Mouse (Mus musculus): ENCODE measurements around the gene Hesx1. TPM values are rescaled to one million over a fixed set of nuclear protein-coding genes. Genes with fewer than 3 reads are reported as not detected.
"Not testable (repeated sequence)": the region's sequence is repeated elsewhere in the genome, so short reads cannot be mapped to it uniquely, and the experiment has no call there.

The Hesx1 gene
- total RNA-seq (2021) = 0.70 TPM in 1 of 2 replicates, not detected in the other
- long read RNA-seq = 0 reads

- peak; percentile 17 for DNase-seq
Observed at GRCm38 (mm10) chr14:26994211-26994741, at the start of gene Hesx1. Hesx1 (plus strand) TSS chr14:26994416.

GRCm38 (mm10) chr14:26956139-26956538 is 38.1 kb upstream of the Hesx1 start:
- DNase-seq = not testable (repeated sequence)

- no peak for DNase-seq
Observed at GRCm38 (mm10) chr14:26960518-26960917, 33.7 kb upstream of the Hesx1 start.

GRCm38 (mm10) chr14:26969164-26969563 is 25.1 kb upstream of the Hesx1 start:
- DNase-seq = no peak

GRCm38 (mm10) chr14:26969856-26970407 is 24.3 kb upstream of the Hesx1 start:
- DNase-seq = peak; percentile 45

- DNase-seq = peak; percentile 100
Observed at GRCm38 (mm10) chr14:26970439-26970932, 23.7 kb upstream of the Hesx1 start.

- no peak for DNase-seq
Observed at GRCm38 (mm10) chr14:26971106-26971789, 23.0 kb upstream of the Hesx1 start, which contains the start of gene Appl1. Appl1 (minus strand) TSS chr14:26971232.

GRCm38 (mm10) chr14:26973089-26973488 is 21.1 kb upstream of the Hesx1 start:
- no peak for DNase-seq

- DNase-seq = peak; percentile 48
Observed at GRCm38 (mm10) chr14:26975490-26975889, 18.7 kb upstream of the Hesx1 start.

- DNase-seq = peak; percentile 18
Observed at GRCm38 (mm10) chr14:26976212-26976611, 18.0 kb upstream of the Hesx1 start.

- no peak for DNase-seq
Observed at GRCm38 (mm10) chr14:26977500-26977899, 16.7 kb upstream of the Hesx1 start.

- no peak for DNase-seq
Observed at GRCm38 (mm10) chr14:26979808-26980207, 14.4 kb upstream of the Hesx1 start.

- no peak for DNase-seq
Observed at GRCm38 (mm10) chr14:26981021-26981420, 13.2 kb upstream of the Hesx1 start.

GRCm38 (mm10) chr14:26981494-26982149 is 12.6 kb upstream of the Hesx1 start:
- DNase-seq = no peak

- peak; percentile 32 for DNase-seq
Observed at GRCm38 (mm10) chr14:26982150-26982530, 12.1 kb upstream of the Hesx1 start.

- DNase-seq = no peak
Observed at GRCm38 (mm10) chr14:26988694-26989093, 5.5 kb upstream of the Hesx1 start.

GRCm38 (mm10) chr14:26991622-26992021 is 2.6 kb upstream of the Hesx1 start:
- DNase-seq = no peak

GRCm38 (mm10) chr14:26993427-26993826 is 789 bp upstream of the Hesx1 start:
- DNase-seq = no peak

GRCm38 (mm10) chr14:26996257-26996656 is 2.0 kb downstream of the Hesx1 start:
- DNase-seq = no peak

GRCm38 (mm10) chr14:27000386-27000785 is 6.2 kb downstream of the Hesx1 start:
- no peak for DNase-seq

GRCm38 (mm10) chr14:27004906-27005305 is 10.7 kb downstream of the Hesx1 start:
- DNase-seq = peak; percentile 44

GRCm38 (mm10) chr14:27005937-27006336 is 11.7 kb downstream of the Hesx1 start:
- no peak for DNase-seq

GRCm38 (mm10) chr14:27011561-27011960 is 17.3 kb downstream of the Hesx1 start:
- no peak for DNase-seq

Data from adrenal gland, postnatal 25 days (tissue).